Mouse (Mus musculus) myocyte (in vitro differentiated cells): ENCODE results near the gene Gcn1l1. TPM values are rescaled to one million over a fixed set of nuclear protein-coding genes. Genes with fewer than 3 reads are reported as not detected.
A peak's percentile ranks its signal among the peaks of the same experiment; 100 is the strongest.

Experiments used
- H3K27me3 ChIP-seq: one replicate; pipeline ENCODE4 v1.6.1; 2011; ENCODE audit not compliant: control insufficient read depth, insufficient read depth, insufficient read length
- H3K36me3 ChIP-seq: one replicate; pipeline ENCODE4 v1.6.1; 2011; ENCODE audit not compliant: control insufficient read depth, insufficient read depth
- H3K4me2 ChIP-seq: one replicate; pipeline ENCODE4 v1.6.1; 2011; ENCODE audit warnings: low read depth, control low read depth
- H3K4me3 ChIP-seq: one replicate; pipeline ENCODE4 v1.5.1; 2011; ENCODE audit warnings: mild to moderate bottlenecking, control low read depth, moderate library complexity
- H3K79me2 ChIP-seq: one replicate; pipeline ENCODE4 v1.6.1; 2011; ENCODE audit not compliant: control insufficient read depth, insufficient read depth
- H3ac ChIP-seq: one replicate; pipeline ENCODE4 v1.6.1; 2011; ENCODE audit not compliant: control insufficient read depth, insufficient read length
- CEBPB ChIP-seq: IDR thresholded peaks from 2 replicates; pipeline ENCODE4 v1.6.1; 2011; ENCODE audit warnings: mild to moderate bottlenecking, moderate library complexity; ENCODE audit not compliant: poor library complexity, insufficient read depth, severe bottlenecking
- E2F4 ChIP-seq: IDR thresholded peaks from one replicate; pipeline ENCODE4 v1.6.1; 2011; ENCODE audit warnings: mild to moderate bottlenecking, control low read depth, moderate library complexity; ENCODE audit not compliant: insufficient read depth
- MAX ChIP-seq: IDR thresholded peaks from one replicate; pipeline ENCODE4 v1.6.1; 2011; ENCODE audit warnings: low read depth, mild to moderate bottlenecking, control low read depth
- MYOD1 ChIP-seq, 3 experiments: IDR thresholded peaks; one replicate each; pipeline ENCODE4 v1.6.1; 2011; ENCODE audit warnings: control low read depth in 2 of 3, low read depth in 2 of 3, mild to moderate bottlenecking in 2 of 3, moderate library complexity in 1 of 3; ENCODE audit not compliant: insufficient read length in 2 of 3, control insufficient read depth in 1 of 3
- MYOG ChIP-seq, 3 experiments: IDR thresholded peaks; one replicate each; pipeline ENCODE4 v1.6.1; 2011; ENCODE audit warnings: control low read depth in 2 of 3, low read depth in 2 of 3, mild to moderate bottlenecking in 2 of 3; ENCODE audit not compliant: insufficient read length in 2 of 3, control insufficient read depth in 1 of 3, insufficient read depth in 1 of 3
- POLR2A ChIP-seq: IDR thresholded peaks from one replicate; pipeline ENCODE4 v1.6.1; 2011; ENCODE audit warnings: low read depth, mild to moderate bottlenecking, control low read depth, moderate library complexity; ENCODE audit not compliant: insufficient read length
- POLR2AphosphoS2 ChIP-seq: IDR thresholded peaks from one replicate; pipeline ENCODE4 v1.6.1; 2011; ENCODE audit warnings: low read depth, control low read depth; ENCODE audit not compliant: insufficient read length
- REST ChIP-seq: IDR thresholded peaks from one replicate; pipeline ENCODE4 v1.6.1; 2011; ENCODE audit warnings: mild to moderate bottlenecking, control low read depth, moderate library complexity; ENCODE audit not compliant: insufficient read depth, insufficient read length
- SRF ChIP-seq: IDR thresholded peaks from one replicate; pipeline ENCODE4 v1.6.1; 2011; ENCODE audit warnings: low read depth; ENCODE audit not compliant: control insufficient read depth, insufficient read length
- TCF12 ChIP-seq: IDR thresholded peaks from one replicate; pipeline ENCODE4 v1.6.1; 2011; ENCODE audit warnings: mild to moderate bottlenecking, control low read depth; ENCODE audit not compliant: poor library complexity, insufficient read depth, severe bottlenecking
- TCF3 ChIP-seq: IDR thresholded peaks from one replicate; pipeline ENCODE4 v1.6.1; 2011; ENCODE audit warnings: low read depth, control low read depth; ENCODE audit not compliant: insufficient read length
- USF1 ChIP-seq: IDR thresholded peaks from one replicate; pipeline ENCODE4 v1.6.1; 2011; ENCODE audit warnings: low read depth, mild to moderate bottlenecking, control low read depth, moderate library complexity
- polyA plus RNA-seq: library from polyadenylated mRNA; unstranded; fragments of >200 nt; fragmentation: generic; extraction: Trizol; gene quantifications from one replicate; pipeline ENCODE4 v1.2.1, GENCODE M21; 2012; ENCODE audit warnings: missing spikeins

Gcn1l1 gene
- polyA plus RNA-seq, 1 experiment: 49.4 TPM

GRCm38 (mm10) chr5:115614948-115615347 is 49.9 kb downstream of the Gcn1l1 start:
- H3K27me3 ChIP-seq: no peaks in the 10 kb centered on the region
- H3ac ChIP-seq: no peak overlapping the region
- H3K4me2 ChIP-seq: no peak overlapping the region
- H3K4me3 ChIP-seq: no peak overlapping the region
- peaks cover 8% of the 10 kb centered on the region for H3K36me3 ChIP-seq
- TF ChIP-seq MYOG (IDR thresholded peaks at IDR 0.05; ENCODE audit: control insufficient read depth in 1 of 3, insufficient read depth in 1 of 3, insufficient read length in 2 of 3, low read depth in 2 of 3): peak in 1 of 3 experiments; percentile 9
- TF ChIP-seq CEBPB: no peak
- no peaks in the 10 kb centered on the region for H3K79me2 ChIP-seq

- Histone ChIP-seq H3K4me2 (no peak overlapping the region), H3ac (no peak overlapping the region), H3K79me2 (no peaks in the 10 kb centered on the region), H3K4me3 (no peak overlapping the region), H3K36me3 (peaks cover 4% of the 10 kb centered on the region), H3K27me3 (no peaks in the 10 kb centered on the region)
- TF ChIP-seq POLR2AphosphoS2 (no peak), POLR2A (no peak), E2F4 (no peak), USF1 (no peak), MYOD1 (IDR thresholded peaks at IDR 0.05; ENCODE audit: control insufficient read depth in 1 of 3, insufficient read length in 2 of 3, low read depth in 2 of 3) (no peak), REST (no peak), SRF (no peak), TCF12 (no peak), CEBPB (no peak), MAX (no peak), TCF3 (no peak), MYOG (IDR thresholded peaks at IDR 0.05; ENCODE audit: control insufficient read depth in 1 of 3, insufficient read depth in 1 of 3, insufficient read length in 2 of 3, low read depth in 2 of 3) (no peak)
Observed at GRCm38 (mm10) chr5:115619690-115620089, 54.6 kb downstream of the Gcn1l1 start.

GRCm38 (mm10) chr5:115622686-115623085 is 57.6 kb downstream of the Gcn1l1 start:
- no peak for TF ChIP-seq USF1
- no peak overlapping the region for H3K4me2 ChIP-seq
- H3K4me3 ChIP-seq: no peak overlapping the region
- H3K27me3 ChIP-seq: no peaks in the 10 kb centered on the region
- no peak overlapping the region for H3ac ChIP-seq
- H3K36me3 ChIP-seq: no peaks in the 10 kb centered on the region
- H3K79me2 ChIP-seq: no peaks in the 10 kb centered on the region

- TF ChIP-seq REST (no peak), SRF (no peak), MYOG (IDR thresholded peaks at IDR 0.05; ENCODE audit: control insufficient read depth in 1 of 3, insufficient read depth in 1 of 3, insufficient read length in 2 of 3, low read depth in 2 of 3) (no peak), TCF3 (no peak), USF1 (no peak), POLR2AphosphoS2 (peak; percentile 13), CEBPB (no peak), MYOD1 (IDR thresholded peaks at IDR 0.05; ENCODE audit: control insufficient read depth in 1 of 3, insufficient read length in 2 of 3, low read depth in 2 of 3) (no peak)
- no peak overlapping the region for H3K4me2 ChIP-seq
Observed at GRCm38 (mm10) chr5:115623694-115624440, 58.8 kb downstream of the Gcn1l1 start.

GRCm38 (mm10) chr5:115626237-115626886 is 61.3 kb downstream of the Gcn1l1 start:
- Histone ChIP-seq H3K36me3 (no peaks in the 10 kb centered on the region), H3ac (no peak overlapping the region), H3K79me2 (no peaks in the 10 kb centered on the region), H3K27me3 (no peaks in the 10 kb centered on the region), H3K4me3 (no peak overlapping the region), H3K4me2 (no peak overlapping the region)
- no peak for TF ChIP-seq REST
- TF ChIP-seq USF1: no peak
- TF ChIP-seq POLR2A: no peak
- no peak for TF ChIP-seq MYOD1 (IDR thresholded peaks at IDR 0.05; ENCODE audit: control insufficient read depth in 1 of 3, insufficient read length in 2 of 3, low read depth in 2 of 3)
- TF ChIP-seq E2F4: no peak
- no peak for TF ChIP-seq TCF12
- TF ChIP-seq MYOG (IDR thresholded peaks at IDR 0.05; ENCODE audit: control insufficient read depth in 1 of 3, insufficient read depth in 1 of 3, insufficient read length in 2 of 3, low read depth in 2 of 3): no peak
- TF ChIP-seq POLR2AphosphoS2: no peak
- no peak for TF ChIP-seq CEBPB
- TF ChIP-seq TCF3: no peak
- no peak for TF ChIP-seq SRF
- TF ChIP-seq MAX: no peak

More at GRCm38 (mm10) chr5:115623694-115624440, 58.8 kb downstream of the Gcn1l1 start:
- Histone ChIP-seq H3K27me3 (no peaks in the 10 kb centered on the region), H3ac (no peak overlapping the region), H3K4me3 (no peak overlapping the region), H3K36me3 (no peaks in the 10 kb centered on the region), H3K79me2 (no peaks in the 10 kb centered on the region)
